31 mouse cellular contexts compared by ENCODE assay signal in the genomic region with DNA sequence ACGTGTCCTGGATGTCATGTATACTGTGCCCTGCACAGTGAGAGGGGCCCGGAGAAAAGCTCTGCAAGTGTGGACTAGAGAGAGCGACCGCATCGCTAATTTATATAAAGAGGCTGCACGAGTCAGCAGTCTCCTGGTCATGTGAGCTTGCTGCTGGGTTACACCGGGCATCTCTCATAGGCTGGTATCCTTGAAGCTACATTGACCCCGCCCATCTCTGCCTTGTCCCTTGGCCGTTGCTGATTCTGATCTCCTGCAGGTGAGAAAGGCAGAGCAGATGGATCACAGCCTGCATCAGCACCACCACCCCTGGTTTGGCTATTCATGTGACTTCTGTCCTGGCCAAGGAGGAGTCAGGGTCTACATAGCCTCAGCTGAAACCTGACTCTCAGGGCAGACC. TPM values are rescaled to one million over a fixed set of nuclear protein-coding genes. Genes with fewer than 3 reads are reported as not detected.
DNase-seq lines count a peak whose midpoint lies in the region; ATAC-seq and TF ChIP-seq lines count a peak whose summit lies in the region.
"Had no signal": no experiment of that assay in that cellular context is flagged by ENCODE, and none has a peak within 500 bp of the region (broad histone marks: within the 10 kb centered on the region; RNA-seq: fewer than 3 reads in every experiment).

No protein-coding gene starts in this region.

- TF ChIP-seq POLR2A in cerebellum, adult 2 months (IDR thresholded peaks at IDR 0.05; ENCODE audit: borderline replicate concordance, insufficient read depth, low read length), result no peak

- no peak overlapping the region for H3K4me2 ChIP-seq in kidney, embryonic 14.5 days (replicated peaks; ENCODE audit: low read depth, low read length)
- H3K4me2 ChIP-seq: embryonic facial prominence, embryonic 13.5 days; forebrain, embryonic 15.5 days; heart, embryonic 11.5 days; hindbrain, embryonic 14.5 days; limb, embryonic 15.5 days; liver, embryonic 13.5 days; midbrain, embryonic 13.5 days; neural tube, embryonic 15.5 days; stomach, embryonic 15.5 days had no signal

- DNase-seq in CD4-positive, CD25-positive, alpha-beta regulatory T cell, adult 2 months (ENCODE audit: low read depth, low spot score), result peak; percentile 9
- peak; percentile 60 to 75 for DNase-seq in cerebellum, adult 2 months
- no peak for DNase-seq in cerebellum, postnatal 4 days (ENCODE audit: low spot score in 2 of 2)
- no peak for DNase-seq in kidney, adult 18-20 months
- DNase-seq in cerebellum, postnatal 14 days, result peak; percentile 67 to 72
- DNase-seq in spleen, postnatal 10 days (ENCODE audit: low spot score in 2 of 2), result no peak
- DNase-seq: embryo, embryonic 11 days; gastrocnemius, postnatal 10 days; kidney, adult 2 months; liver, embryonic 13.5 days; lung, adult 18-20 months; lung, postnatal 4 days; retina, postnatal 1 day; right cerebral cortex, postnatal 14 days; thymus, postnatal 14 days had no signal

- no peak overlapping the region for H3K9ac ChIP-seq in kidney, embryonic 14.5 days (ENCODE audit: low read depth, low read length)
- H3K9ac ChIP-seq: embryonic facial prominence, embryonic 13.5 days; forebrain, embryonic 15.5 days; hindbrain, embryonic 14.5 days; limb, embryonic 15.5 days; liver, embryonic 13.5 days; midbrain, embryonic 13.5 days; neural tube, embryonic 15.5 days; stomach, embryonic 15.5 days had no signal

- 37% methylated on average over 9 of the region's 9 CpGs for WGBS in cerebellum, adult 2 months
- 67% methylated on average over 9 of the region's 9 CpGs for WGBS in kidney, embryonic 14.5 days

- no peaks in the 10 kb centered on the region for H3K36me3 ChIP-seq in kidney, embryonic 14.5 days (ENCODE audit: control insufficient read depth, insufficient read depth, low read length)
- H3K36me3 ChIP-seq: embryonic facial prominence, embryonic 13.5 days; forebrain, embryonic 10.5 days; forebrain, embryonic 15.5 days; limb, embryonic 10.5 days; limb, embryonic 15.5 days; midbrain, embryonic 13.5 days; neural tube, embryonic 15.5 days; stomach, embryonic 15.5 days had no signal

- H3K4me3 ChIP-seq in cerebellum, adult 2 months (replicated peaks; ENCODE audit: insufficient read depth, low read depth, low read length), result no peak overlapping the region
- H3K4me3 ChIP-seq in kidney, embryonic 14.5 days (ENCODE audit: low read length), result no peak overlapping the region
- H3K4me3 ChIP-seq: embryonic facial prominence, embryonic 13.5 days; forebrain, embryonic 10.5 days; forebrain, embryonic 15.5 days; limb, embryonic 10.5 days; limb, embryonic 15.5 days; liver, embryonic 13.5 days; megakaryocyte, embryonic 14.5 days; midbrain, embryonic 13.5 days; neural tube, embryonic 15.5 days; stomach, embryonic 15.5 days had no signal

- no peaks in the 10 kb centered on the region for H3K27me3 ChIP-seq in cerebellum, adult 2 months (ENCODE audit: control insufficient read depth, insufficient read depth, low read length)
- H3K27me3 ChIP-seq in kidney, embryonic 14.5 days (ENCODE audit: control insufficient read depth, insufficient read depth, low read length), result no peaks in the 10 kb centered on the region
- H3K27me3 ChIP-seq: embryonic facial prominence, embryonic 13.5 days; forebrain, embryonic 15.5 days; limb, embryonic 15.5 days; midbrain, embryonic 13.5 days; neural tube, embryonic 15.5 days; Patski; stomach, embryonic 15.5 days had no signal

- ATAC-seq in CD4-positive, CD25-positive, alpha-beta regulatory T cell, adult 4 months, result no peak
- ATAC-seq in kidney, embryonic 14.5 days (ENCODE audit: low FRiP score, low TSS enrichment), result 0 out of 2 replicates have a peak, but pooled peaks have one; percentile 10
- ATAC-seq: forebrain, embryonic 15.5 days; lung, postnatal 0 days; midbrain, embryonic 13.5 days; Patski had no signal

- peak overlapping the region; percentile 58; the same call in 1 of the 2 replicates for H3K27ac ChIP-seq in cerebellum, adult 2 months (ENCODE audit: insufficient read depth, low read length)
- H3K27ac ChIP-seq in kidney, embryonic 14.5 days (ENCODE audit: low read depth, low read length), result no peak overlapping the region
- H3K27ac ChIP-seq: embryonic facial prominence, embryonic 13.5 days; forebrain, embryonic 10.5 days; forebrain, embryonic 15.5 days; hindbrain, embryonic 14.5 days; kidney, postnatal 0 days; limb, embryonic 10.5 days; limb, embryonic 15.5 days; liver, embryonic 13.5 days; midbrain, embryonic 13.5 days; neural tube, embryonic 15.5 days; stomach, embryonic 15.5 days had no signal

- peaks cover 2% of the 10 kb centered on the region; the same call in 1 of the 2 replicates for H3K9me3 ChIP-seq in kidney, embryonic 14.5 days (ENCODE audit: control insufficient read depth, low read length)
- H3K9me3 ChIP-seq: embryonic facial prominence, embryonic 13.5 days; forebrain, embryonic 10.5 days; forebrain, embryonic 15.5 days; limb, embryonic 10.5 days; limb, embryonic 15.5 days; liver, embryonic 13.5 days; megakaryocyte, embryonic 14.5 days; midbrain, embryonic 13.5 days; neural tube, embryonic 15.5 days; stomach, embryonic 15.5 days had no signal

- no peak for TF ChIP-seq CTCF in cerebellum, adult 2 months (IDR thresholded peaks at IDR 0.05; ENCODE audit: borderline replicate concordance, insufficient read depth, low read depth, low read length)

- H3K4me1 ChIP-seq in cerebellum, adult 2 months (ENCODE audit: control insufficient read depth, insufficient read depth, low read length), result peaks cover 31% of the 10 kb centered on the region
- H3K4me1 ChIP-seq in kidney, embryonic 14.5 days (ENCODE audit: control insufficient read depth, insufficient read depth, low read length), result peaks cover 21% of the 10 kb centered on the region; the same call in 1 of the 2 replicates
- H3K4me1 ChIP-seq: stomach, embryonic 15.5 days had no signal

RNA-seq across cellular contexts. Expression of a gene that starts 39.3 kb away (rescaled TPM):
- polyA plus RNA-seq in CD4-positive, CD25-positive, alpha-beta regulatory T cell, adult 4 months (2017; shearing (Covaris generic)), result 10 to 100 TPM; 37.0 to 44.2 TPM
- 50.8 and 61.2 TPM in 2 replicates for polyA plus RNA-seq in cerebellum, adult 2 months (2012; rRNA removed)
- polyA plus RNA-seq in kidney, embryonic 14.5 days (2014; fragmentation: Nextera tagmentation; extraction: Ambion mirVana), result 70.5 and 106 TPM in 2 replicates

RNA-seq across cellular contexts. Expression of a gene that starts 39.4 kb away (rescaled TPM):
- polyA plus RNA-seq in CD4-positive, CD25-positive, alpha-beta regulatory T cell, adult 4 months (2017; shearing (Covaris generic)), result 10 to 100 TPM; 31.1 to 32.8 TPM
- polyA plus RNA-seq in cerebellum, adult 2 months (2012; rRNA removed), result 15.4 and 16.2 TPM in 2 replicates
- polyA plus RNA-seq in kidney, embryonic 14.5 days (2014; fragmentation: Nextera tagmentation; extraction: Ambion mirVana), result 23.5 and 46.0 TPM in 2 replicates

Comparison
In these comparisons a context has a peak if more than half of its experiments do, and no peak if none do; other contexts are left out.
1. DNase-seq: peak in CD4-positive, CD25-positive, alpha-beta regulatory T cell, adult 2 months (single experiment), cerebellum, adult 2 months (2 of 2) and cerebellum, postnatal 14 days (2 of 2); none in cerebellum, postnatal 4 days (0 of 2), kidney, adult 18-20 months (single experiment) and spleen, postnatal 10 days (0 of 2).